Mouse (Mus musculus): ENCODE measurements around the gene Fmo1. TPM values are rescaled to one million over a fixed set of nuclear protein-coding genes. Genes with fewer than 3 reads are reported as not detected.
A peak's percentile ranks its signal among the peaks of the same experiment; 100 is the strongest.

The Fmo1 gene
- total and polyA plus RNA-seq, 3 experiments, result 1.8 TPM; not detected in 2

DNA sequence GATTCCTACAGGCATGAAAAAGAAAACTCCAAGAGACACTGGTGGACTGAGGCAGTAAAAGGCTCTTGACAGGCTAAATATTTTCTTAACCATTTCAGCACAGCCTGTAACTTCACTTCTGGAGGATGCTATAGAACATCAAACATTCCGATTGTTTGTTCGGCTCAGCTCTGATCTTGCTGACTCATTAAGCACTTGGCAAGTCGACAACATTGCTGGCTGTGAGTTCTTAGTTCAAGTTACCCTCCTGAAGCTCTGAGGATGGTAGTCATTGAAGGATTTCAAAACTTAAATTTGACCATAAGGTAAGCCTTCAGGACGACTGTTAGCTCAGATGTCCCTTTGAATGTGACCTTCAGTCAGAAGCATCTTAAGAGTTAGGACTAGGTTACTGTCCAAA, 986 bp upstream of the Fmo1 start:
- no peaks in the 10 kb centered on the region for H3K36me3 ChIP-seq (ENCODE audit: control insufficient read depth in 1 of 2, insufficient read depth in 2 of 2, low read length in 2 of 2)
- no peak overlapping the region for H3K4me3 ChIP-seq (ENCODE audit: control insufficient read depth in 1 of 2, insufficient read depth in 1 of 2, low read depth in 2 of 2, low read length in 2 of 2)
- H3K27ac ChIP-seq (ENCODE audit: control insufficient read depth, low read depth, low read length), result no peak overlapping the region
- H3K9ac ChIP-seq (ENCODE audit: control insufficient read depth, low read depth, low read length, poor library complexity, severe bottlenecking), result no peak overlapping the region
- no peaks in the 10 kb centered on the region for H3K79me2 ChIP-seq (ENCODE audit: control insufficient read depth, insufficient read depth, low read length, poor library complexity)
- TF ChIP-seq GABPA (IDR thresholded peaks at IDR 0.05; ENCODE audit: low read depth, low read length) (no peak), MYC (IDR thresholded peaks at IDR 0.05; ENCODE audit: low read depth, low read length) (no peak), MAX (IDR thresholded peaks at IDR 0.05; ENCODE audit: low read length) (no peak), JUND (IDR thresholded peaks at IDR 0.05; ENCODE audit: low read depth, low read length) (no peak), EP300 (IDR thresholded peaks at IDR 0.05; ENCODE audit: low read depth in 1 of 2, low read length in 2 of 2) (no peak), ELF1 (IDR thresholded peaks at IDR 0.05; ENCODE audit: low read depth, low read length) (no peak), KAT2A (conservative IDR thresholded peaks at IDR 0.05; ENCODE audit: low read depth, low read length) (no peak), GATA1 (IDR thresholded peaks at IDR 0.05; ENCODE audit: low read depth, low read length) (no peak), POLR2A (IDR thresholded peaks at IDR 0.05; ENCODE audit: control insufficient read depth in 1 of 2, insufficient read depth in 1 of 2, low read depth in 1 of 2, low read length in 2 of 2, poor library complexity in 1 of 2) (no peak), NELFE (IDR thresholded peaks at IDR 0.05; ENCODE audit: low read depth, low read length) (no peak), TCF12 (IDR thresholded peaks at IDR 0.05; ENCODE audit: low read depth, low read length) (no peak), POLR2AphosphoS2 (IDR thresholded peaks at IDR 0.05; ENCODE audit: low read length) (no peak), ETS1 (IDR thresholded peaks at IDR 0.05; ENCODE audit: low read depth, low read length) (no peak), ZKSCAN1 (IDR thresholded peaks at IDR 0.05; ENCODE audit: low read depth, low read length) (no peak), CHD1 (IDR thresholded peaks at IDR 0.05; ENCODE audit: low read depth, low read length) (no peak), MAFK (IDR thresholded peaks at IDR 0.05; ENCODE audit: borderline replicate concordance, low read depth, low read length) (no peak), USF2 (IDR thresholded peaks at IDR 0.05; ENCODE audit: borderline replicate concordance in 1 of 2, insufficient read depth in 1 of 2, low read depth in 1 of 2, low read length in 2 of 2) (no peak), ZNF384 (IDR thresholded peaks at IDR 0.05; ENCODE audit: low read depth, low read length) (no peak), BHLHE40 (IDR thresholded peaks at IDR 0.05; ENCODE audit: borderline replicate concordance, low read depth, low read length) (no peak)
- DNase-seq (ENCODE audit: low read depth, low spot score), result peak; percentile 8
- H3K9me3 ChIP-seq (replicated peaks; ENCODE audit: insufficient read depth, low read length), result no peaks in the 10 kb centered on the region
- H3K27me3 ChIP-seq (ENCODE audit: control insufficient read depth in 1 of 2, insufficient read depth in 2 of 2, low read length in 2 of 2), result no peaks in the 10 kb centered on the region
- H3K4me1 ChIP-seq (ENCODE audit: control insufficient read depth in 1 of 2, insufficient read depth in 2 of 2, low read length in 2 of 2), result no peaks in the 10 kb centered on the region

GRCm38 (mm10) chr1:162865493-162865830, 948 bp downstream of the Fmo1 start:
- DNase-seq (ENCODE audit: low read depth, low spot score), result no peak
- Histone ChIP-seq H3K9me3 (replicated peaks; ENCODE audit: insufficient read depth, low read length) (no peaks in the 10 kb centered on the region), H3K27me3 (ENCODE audit: control insufficient read depth in 1 of 2, insufficient read depth in 2 of 2, low read length in 2 of 2) (no peaks in the 10 kb centered on the region; a peak in 1 of 4 replicates), H3K79me2 (ENCODE audit: control insufficient read depth, insufficient read depth, low read length, poor library complexity) (no peaks in the 10 kb centered on the region), H3K4me3 (ENCODE audit: control insufficient read depth in 1 of 2, insufficient read depth in 1 of 2, low read depth in 2 of 2, low read length in 2 of 2) (no peak overlapping the region), H3K36me3 (ENCODE audit: control insufficient read depth in 1 of 2, insufficient read depth in 2 of 2, low read length in 2 of 2) (no peaks in the 10 kb centered on the region), H3K4me1 (ENCODE audit: control insufficient read depth in 1 of 2, insufficient read depth in 2 of 2, low read length in 2 of 2) (no peaks in the 10 kb centered on the region), H3K9ac (ENCODE audit: control insufficient read depth, low read depth, low read length, poor library complexity, severe bottlenecking) (no peak overlapping the region), H3K27ac (ENCODE audit: control insufficient read depth, low read depth, low read length) (no peak overlapping the region)
- TF ChIP-seq ZKSCAN1 (IDR thresholded peaks at IDR 0.05; ENCODE audit: low read depth, low read length) (no peak), BHLHE40 (IDR thresholded peaks at IDR 0.05; ENCODE audit: borderline replicate concordance, low read depth, low read length) (no peak), E2F4 (IDR thresholded peaks at IDR 0.05; ENCODE audit: borderline replicate concordance, low read depth, low read length) (no peak), NRF1 (IDR thresholded peaks at IDR 0.05; ENCODE audit: insufficient read depth, low read depth, low read length, poor library complexity, severe bottlenecking) (no peak), KAT2A (conservative IDR thresholded peaks at IDR 0.05; ENCODE audit: low read depth, low read length) (no peak), TAL1 (IDR thresholded peaks at IDR 0.05; ENCODE audit: low read length) (no peak), HCFC1 (IDR thresholded peaks at IDR 0.05; ENCODE audit: low read depth, low read length) (no peak), GATA1 (IDR thresholded peaks at IDR 0.05; ENCODE audit: low read depth, low read length) (no peak), CHD2 (IDR thresholded peaks at IDR 0.05; ENCODE audit: low read length) (no peak), TBP (IDR thresholded peaks at IDR 0.05; ENCODE audit: low read depth, low read length) (no peak), CTCF (IDR thresholded peaks at IDR 0.05 in 2 of 3, conservative IDR thresholded peaks at IDR 0.05 in 1 of 3; ENCODE audit: control insufficient read depth in 1 of 3, insufficient read depth in 1 of 3, low read depth in 2 of 3, low read length in 3 of 3, poor library complexity in 1 of 3, severe bottlenecking in 1 of 3) (no peak), MEF2A (IDR thresholded peaks at IDR 0.05; ENCODE audit: extremely low read depth, insufficient replicate concordance, low read depth, low read length, poor library complexity, severe bottlenecking) (no peak), RCOR1 (IDR thresholded peaks at IDR 0.05; ENCODE audit: low read depth, low read length) (no peak), SIN3A (IDR thresholded peaks at IDR 0.05; ENCODE audit: low read length) (no peak), ELF1 (IDR thresholded peaks at IDR 0.05; ENCODE audit: low read depth, low read length) (no peak), USF1 (IDR thresholded peaks at IDR 0.05; ENCODE audit: low read depth, low read length) (no peak), USF2 (IDR thresholded peaks at IDR 0.05; ENCODE audit: borderline replicate concordance in 1 of 2, insufficient read depth in 1 of 2, low read depth in 1 of 2, low read length in 2 of 2) (no peak), JUND (IDR thresholded peaks at IDR 0.05; ENCODE audit: low read depth, low read length) (no peak), MAZ (IDR thresholded peaks at IDR 0.05; ENCODE audit: low read depth, low read length) (no peak), ZNF384 (IDR thresholded peaks at IDR 0.05; ENCODE audit: low read depth, low read length) (no peak)
